8 mouse cellular contexts compared by ENCODE assay signal in the genomic region with DNA sequence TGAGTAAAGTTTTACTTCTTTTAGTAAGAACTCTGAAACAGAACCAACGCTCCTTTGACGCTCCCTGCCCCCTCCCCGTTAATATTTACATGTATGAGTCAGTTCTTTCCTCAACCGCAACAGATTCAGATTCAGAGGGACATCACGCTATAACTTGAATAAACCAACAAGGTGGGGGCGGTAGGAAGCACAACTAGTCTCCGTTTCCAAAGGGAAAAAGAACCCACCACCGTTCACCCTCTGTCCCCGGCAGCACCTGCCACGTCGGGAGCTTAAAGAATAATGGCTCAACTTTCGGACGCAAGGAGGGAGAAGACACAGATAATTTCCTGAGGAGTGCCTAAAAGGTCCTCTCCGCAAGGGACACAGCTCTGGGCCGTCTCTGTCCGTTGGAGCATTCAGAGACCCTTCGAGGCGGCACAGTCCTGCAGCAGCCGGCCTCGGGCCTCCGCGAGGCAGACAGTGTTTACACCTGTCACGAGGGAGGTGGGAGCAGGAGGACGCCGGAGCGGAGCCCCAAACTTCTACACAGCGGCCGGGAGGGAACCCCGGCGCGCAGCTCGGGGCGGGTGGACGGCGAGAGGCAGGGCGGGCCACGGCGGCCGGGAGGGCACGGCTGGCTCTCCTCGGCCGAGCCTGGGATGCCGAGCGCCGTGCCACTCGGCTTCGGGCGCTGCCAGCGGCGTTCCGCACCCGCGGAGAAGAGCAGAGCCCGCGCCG. TPM values are rescaled to one million over a fixed set of nuclear protein-coding genes. Genes with fewer than 3 reads are reported as not detected.
DNase-seq lines count a peak whose midpoint lies in the region; ATAC-seq and TF ChIP-seq lines count a peak whose summit lies in the region.

No protein-coding gene starts in this region.

- peak overlapping the region; percentile 90 for H3K9ac ChIP-seq in liver, embryonic 14.5 days (replicated peaks)

- TF ChIP-seq EP300 in liver, embryonic 14.5 days (IDR thresholded peaks at IDR 0.05; ENCODE audit: low read depth): no peak

- H3K4me2 ChIP-seq in liver, embryonic 14.5 days (ENCODE audit: low read depth): peak overlapping the region; percentile 99

- WGBS in spleen, adult 2 months: under 1% methylated on average over 56 of the region's 56 CpGs
- WGBS in liver, embryonic 14.5 days (ENCODE audit: insufficient replicate concordance): 0% methylated on average over 51 of the region's 56 CpGs

- peak; percentile 28 to 42 for DNase-seq in spleen, adult 2 months (ENCODE audit: low read depth in 1 of 2, low spot score in 2 of 2)
- no peak for DNase-seq in spleen, adult 18-20 months
- DNase-seq in embryo, embryonic 11 days: peak; percentile 55
- peak; percentile 95 for DNase-seq in heart, adult 11 months
- DNase-seq in kidney, adult 9 months: peak; percentile 67
- peak; percentile 25 to 40 (median 35) for DNase-seq in liver, embryonic 14.5 days (ENCODE audit: low read depth in 3 of 3, low spot score in 3 of 3)
- DNase-seq in naive thymus-derived CD4-positive, alpha-beta T cell, adult 2 months (ENCODE audit: low read depth): peak; percentile 73
- peak; percentile 71 for DNase-seq in testis, postnatal 14 days (ENCODE audit: low spot score)

- H3K9me3 ChIP-seq in liver, embryonic 14.5 days (ENCODE audit: control insufficient read depth, low read length): no peaks in the 10 kb centered on the region

- ATAC-seq in liver, embryonic 14.5 days (ENCODE audit: insufficient read depth): peak; percentile 67; the same call in 1 of the 2 replicates

- peaks cover 3% of the 10 kb centered on the region for H3K4me1 ChIP-seq in spleen, adult 2 months (ENCODE audit: control insufficient read depth, insufficient read depth, insufficient read length)
- H3K4me1 ChIP-seq in liver, embryonic 14.5 days (replicated peaks; ENCODE audit: control insufficient read depth in 2 of 2, insufficient read depth in 2 of 2, low read length in 1 of 2): peaks cover 0 to 3% of the 10 kb centered on the region in 2 experiments; a peak in 1 of 4 replicates

- no peak for TF ChIP-seq POLR2A in spleen, adult 2 months (IDR thresholded peaks at IDR 0.05; ENCODE audit: low read depth, low read length)

- H3K4me3 ChIP-seq in spleen, adult 2 months (ENCODE audit: extremely low read depth, insufficient read depth, insufficient read length): peak overlapping the region; percentile 89
- peak overlapping the region; percentile 75 to 92 for H3K4me3 ChIP-seq in liver, embryonic 14.5 days (ENCODE audit: insufficient read depth in 1 of 2, low read depth in 2 of 2, low read length in 2 of 2)

- no peaks in the 10 kb centered on the region for H3K27me3 ChIP-seq in spleen, adult 2 months (ENCODE audit: control insufficient read depth, insufficient read depth, low read length)
- no peaks in the 10 kb centered on the region for H3K27me3 ChIP-seq in liver, embryonic 14.5 days (ENCODE audit: control insufficient read depth, insufficient read depth, low read length)

- peak overlapping the region; percentile 100 for H3K27ac ChIP-seq in spleen, adult 2 months (ENCODE audit: insufficient read depth, low read length)
- H3K27ac ChIP-seq in liver, embryonic 14.5 days: peak overlapping the region; percentile 94

- H3K36me3 ChIP-seq in spleen, adult 2 months (ENCODE audit: control insufficient read depth, insufficient read depth, low read length): no peaks in the 10 kb centered on the region
- no peaks in the 10 kb centered on the region for H3K36me3 ChIP-seq in liver, embryonic 14.5 days (replicated peaks; ENCODE audit: control insufficient read depth, insufficient read depth, low read depth)

- no peak for TF ChIP-seq CTCF in spleen, adult 2 months (IDR thresholded peaks at IDR 0.05; ENCODE audit: extremely low read depth, insufficient read depth, insufficient read length, insufficient replicate concordance)
- no peak for TF ChIP-seq CTCF in liver, embryonic 14.5 days (IDR thresholded peaks at IDR 0.05; ENCODE audit: low read depth)

RNA-seq across cellular contexts. Expression of a gene that starts 0.7 kb away (rescaled TPM):
- 31.0 and 37.3 TPM in 2 replicates for polyA plus RNA-seq in spleen, adult 2 months (2012; rRNA removed)
- 8.6 and 17.2 TPM in 2 replicates for polyA plus RNA-seq in liver, embryonic 14.5 days (2012; rRNA removed)
- 10.4 and 11.8 TPM in 2 replicates for polyA plus RNA-seq in liver, embryonic 14.5 days (2014; fragmentation: Nextera tagmentation; extraction: Ambion mirVana)

Comparison
In these comparisons a context has a peak if more than half of its experiments do, and no peak if none do; other contexts are left out.
1. DNase-seq: peak in spleen, adult 2 months (2 of 2), embryo, embryonic 11 days (single experiment), heart, adult 11 months (single experiment), kidney, adult 9 months (single experiment), liver, embryonic 14.5 days (3 of 3), naive thymus-derived CD4-positive, alpha-beta T cell, adult 2 months (single experiment) and testis, postnatal 14 days (single experiment); none in spleen, adult 18-20 months (0 of 2).